Mouse (Mus musculus): ENCODE measurements around the gene Hectd4. TPM values are rescaled to one million over a fixed set of nuclear protein-coding genes. Genes with fewer than 3 reads are reported as not detected.

Hectd4 gene
- total and polyA plus RNA-seq, 3 experiments: 2.1 to 7.8 (median 6.0) TPM

DNA sequence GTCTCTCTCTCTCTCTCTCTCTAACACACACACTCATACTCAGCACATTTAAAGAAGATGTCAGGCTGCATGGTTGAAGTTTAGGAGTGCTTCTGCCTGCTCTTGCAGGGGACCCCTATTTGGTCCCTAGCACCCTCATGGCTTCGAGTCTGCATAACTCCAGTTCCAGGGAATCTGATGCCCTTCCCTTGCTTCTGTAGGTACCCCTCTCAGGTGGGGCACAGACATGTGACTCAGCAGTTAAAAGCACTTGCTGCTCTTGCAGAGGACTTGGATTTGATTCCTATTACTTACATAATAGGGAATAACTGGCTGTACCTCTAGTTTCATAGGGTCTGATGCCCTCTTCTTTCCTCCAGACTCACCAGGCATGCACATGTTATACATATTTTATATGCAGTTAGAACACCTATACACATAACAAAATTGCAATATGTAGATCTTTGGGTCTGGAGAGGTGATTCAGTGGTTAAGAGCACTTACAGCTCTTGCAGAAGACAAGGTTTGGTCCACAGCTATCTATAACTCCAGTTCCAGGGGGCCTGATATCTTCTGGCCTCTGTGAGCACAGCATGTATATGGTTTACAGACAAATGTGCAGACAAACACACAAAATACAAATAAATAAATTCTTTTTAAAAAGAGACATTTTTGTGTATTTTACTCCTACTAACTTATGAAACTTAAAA is 23.8 kb downstream of the Hectd4 start:
- TF ChIP-seq TCF12 (IDR thresholded peaks at IDR 0.05; ENCODE audit: low read depth, low read length) (no peak), E2F4 (IDR thresholded peaks at IDR 0.05; ENCODE audit: insufficient replicate concordance, low read depth, low read length) (no peak), ETS1 (conservative IDR thresholded peaks at IDR 0.05; ENCODE audit: low read depth, low read length) (no peak), ZC3H11A (IDR thresholded peaks at IDR 0.05; ENCODE audit: low read depth, low read length) (no peak), HCFC1 (IDR thresholded peaks at IDR 0.05; ENCODE audit: low read depth, low read length) (no peak), ZKSCAN1 (IDR thresholded peaks at IDR 0.05; ENCODE audit: borderline replicate concordance, low read depth, low read length) (no peak), POLR2A (IDR thresholded peaks at IDR 0.05; ENCODE audit: low read depth, low read length) (no peak), ZNF384 (IDR thresholded peaks at IDR 0.05; ENCODE audit: low read depth, low read length) (no peak)
- in situ Hi-C loops (cut with MboI; ENCODE audit: low pct_ligation_motif_present, low pct_unique_long_range_greater_than_20kb, low sequenced_read_pairs): no loop called here
- H3K4me2 ChIP-seq (ENCODE audit: insufficient read depth, low read depth, poor library complexity, severe bottlenecking): no peak overlapping the region

DNA sequence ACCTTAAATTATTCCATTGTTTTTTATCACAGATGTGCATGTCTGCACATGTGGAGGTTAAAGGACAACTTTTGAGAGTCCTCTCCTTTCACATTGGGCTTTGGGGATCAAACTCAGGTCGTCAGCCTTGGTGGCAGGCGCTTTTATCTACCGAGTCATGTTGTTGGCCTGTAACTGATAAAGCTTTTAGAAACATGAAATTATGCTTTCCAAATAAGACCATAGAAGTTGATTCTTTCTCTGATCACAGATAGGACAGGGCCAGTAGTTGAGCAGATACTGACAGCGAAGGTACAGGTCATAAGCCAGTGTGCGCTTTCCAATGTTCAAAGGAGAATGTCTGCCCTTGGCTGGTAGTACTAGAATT is 24.3 kb downstream of the Hectd4 start:
- DNase-seq (ENCODE audit: extremely low read depth): no peak
- in situ Hi-C loops (cut with MboI; ENCODE audit: low pct_ligation_motif_present, low pct_unique_long_range_greater_than_20kb, low sequenced_read_pairs): no loop called here
- H3K4me2 ChIP-seq (ENCODE audit: insufficient read depth, low read depth, poor library complexity, severe bottlenecking): no peak overlapping the region

More for the DNA sequence above, 23.8 kb downstream of the Hectd4 start:
- H3K9me3 ChIP-seq (replicated peaks; ENCODE audit: low read length): no peaks in the 10 kb centered on the region
- H3K4me1 ChIP-seq (ENCODE audit: control insufficient read depth in 1 of 2, insufficient read depth in 2 of 2): peaks cover 0 to 15% of the 10 kb centered on the region in 2 experiments; a peak in 2 of 4 replicates
- DNase-seq (ENCODE audit: extremely low read depth): no peak
- H3K27me3 ChIP-seq (replicated peaks): no peaks in the 10 kb centered on the region
- dilution Hi-C loops (cut with MboI; ENCODE audit: extremely low pct_ligation_motif_present, extremely low pct_unique_long_range_greater_than_20kb, low sequenced_read_pairs): no loop called here
- H3K27ac ChIP-seq (ENCODE audit: insufficient read depth, low read depth): no peak overlapping the region
- peaks cover 2% of the 10 kb centered on the region; the same call in 1 of the 2 replicates for H3K79me2 ChIP-seq (replicated peaks; ENCODE audit: control insufficient read depth, extremely low read depth, insufficient read depth, poor library complexity, severe bottlenecking)
- no peak overlapping the region for H3K4me3 ChIP-seq (replicated peaks in 1 of 3; ENCODE audit: low read depth in 2 of 3, low read length in 2 of 3, poor library complexity in 1 of 3)
- no peak overlapping the region for H3K9ac ChIP-seq (ENCODE audit: insufficient read depth, low read depth)
- peaks cover 0 to 10% of the 10 kb centered on the region in 2 experiments for H3K36me3 ChIP-seq (replicated peaks in 1 of 2; ENCODE audit: control insufficient read depth in 1 of 2, insufficient read depth in 1 of 2, low read length in 1 of 2)

DNA sequence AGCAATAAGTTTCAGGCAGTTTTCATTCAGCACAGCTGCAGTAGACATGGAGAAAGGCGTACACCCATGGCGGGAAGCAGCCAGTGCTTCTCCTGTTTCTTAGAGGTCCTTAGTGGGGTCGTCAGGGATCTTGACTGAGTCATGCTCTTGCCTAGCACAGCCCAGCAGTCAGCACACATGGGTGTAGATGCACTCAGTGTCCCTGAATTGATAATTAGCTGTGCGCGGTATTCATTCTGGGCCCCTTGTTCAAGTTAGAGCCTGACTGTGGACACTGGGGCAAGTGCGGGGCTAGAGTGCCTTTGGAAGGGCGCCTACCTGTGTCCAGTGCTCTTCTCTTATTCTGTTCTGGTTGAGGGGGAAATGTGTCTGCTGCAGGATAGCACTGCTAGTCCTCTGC is 25.2 kb downstream of the Hectd4 start:
- Histone ChIP-seq H3K9me3 (replicated peaks; ENCODE audit: low read length) (no peaks in the 10 kb centered on the region), H3K36me3 (replicated peaks in 1 of 2; ENCODE audit: control insufficient read depth in 1 of 2, insufficient read depth in 1 of 2, low read length in 1 of 2) (peaks cover 0 to 12% of the 10 kb centered on the region in 2 experiments), H3K4me2 (ENCODE audit: insufficient read depth, low read depth, poor library complexity, severe bottlenecking) (no peak overlapping the region), H3K27me3 (replicated peaks) (no peaks in the 10 kb centered on the region), H3K79me2 (replicated peaks; ENCODE audit: control insufficient read depth, extremely low read depth, insufficient read depth, poor library complexity, severe bottlenecking) (no peaks in the 10 kb centered on the region; the same call in 1 of the 2 replicates), H3K4me3 (replicated peaks in 1 of 3; ENCODE audit: low read depth in 2 of 3, low read length in 2 of 3, poor library complexity in 1 of 3) (no peak overlapping the region), H3K27ac (ENCODE audit: insufficient read depth, low read depth) (no peak overlapping the region), H3K4me1 (ENCODE audit: control insufficient read depth in 1 of 2, insufficient read depth in 2 of 2) (peaks cover 0 to 23% of the 10 kb centered on the region in 2 experiments; a peak in 2 of 4 replicates), H3K9ac (ENCODE audit: insufficient read depth, low read depth) (no peak overlapping the region)
- TF ChIP-seq NRF1 (IDR thresholded peaks at IDR 0.05; ENCODE audit: low read depth, low read length) (no peak), MAZ (IDR thresholded peaks at IDR 0.05; ENCODE audit: low read depth, low read length) (no peak), JUND (conservative IDR thresholded peaks at IDR 0.05; ENCODE audit: low read depth, low read length) (no peak), HCFC1 (IDR thresholded peaks at IDR 0.05; ENCODE audit: low read depth, low read length) (no peak), CTCF (conservative IDR thresholded peaks at IDR 0.05 in 1 of 2, IDR thresholded peaks at IDR 0.05 in 1 of 2; ENCODE audit: low read depth in 2 of 2, low read length in 2 of 2) (no peak), MXI1 (IDR thresholded peaks at IDR 0.05; ENCODE audit: low read depth, low read length) (no peak), SIN3A (IDR thresholded peaks at IDR 0.05; ENCODE audit: low read length) (no peak), JUN (IDR thresholded peaks at IDR 0.05; ENCODE audit: insufficient read depth, low read depth, low read length) (no peak), ZKSCAN1 (IDR thresholded peaks at IDR 0.05; ENCODE audit: borderline replicate concordance, low read depth, low read length) (no peak), MEF2A (IDR thresholded peaks at IDR 0.05; ENCODE audit: borderline replicate concordance, low read depth, low read length) (no peak)
- dilution Hi-C loops (cut with MboI; ENCODE audit: extremely low pct_ligation_motif_present, extremely low pct_unique_long_range_greater_than_20kb, low sequenced_read_pairs) (no loop called here), in situ Hi-C loops (cut with MboI; ENCODE audit: low pct_ligation_motif_present, low pct_unique_long_range_greater_than_20kb, low sequenced_read_pairs) (no loop called here)
- DNase-seq (ENCODE audit: extremely low read depth): no peak

More for the DNA sequence above, 24.3 kb downstream of the Hectd4 start:
- no peak overlapping the region for H3K4me3 ChIP-seq (replicated peaks in 1 of 3; ENCODE audit: low read depth in 2 of 3, low read length in 2 of 3, poor library complexity in 1 of 3)
- peaks cover 2% of the 10 kb centered on the region; the same call in 1 of the 2 replicates for H3K79me2 ChIP-seq (replicated peaks; ENCODE audit: control insufficient read depth, extremely low read depth, insufficient read depth, poor library complexity, severe bottlenecking)
- H3K4me1 ChIP-seq (ENCODE audit: control insufficient read depth in 1 of 2, insufficient read depth in 2 of 2): peaks cover 0 to 20% of the 10 kb centered on the region in 2 experiments; a peak in 2 of 4 replicates
- no peak overlapping the region for H3K27ac ChIP-seq (ENCODE audit: insufficient read depth, low read depth)
- no peak overlapping the region for H3K9ac ChIP-seq (ENCODE audit: insufficient read depth, low read depth)
- H3K36me3 ChIP-seq (replicated peaks in 1 of 2; ENCODE audit: control insufficient read depth in 1 of 2, insufficient read depth in 1 of 2, low read length in 1 of 2): peaks cover 0 to 12% of the 10 kb centered on the region in 2 experiments
- no peaks in the 10 kb centered on the region for H3K27me3 ChIP-seq (replicated peaks)
- no peak for TF ChIP-seq MAZ (IDR thresholded peaks at IDR 0.05; ENCODE audit: low read depth, low read length)
- no peak for TF ChIP-seq MXI1 (IDR thresholded peaks at IDR 0.05; ENCODE audit: low read depth, low read length)
- dilution Hi-C loops (cut with MboI; ENCODE audit: extremely low pct_ligation_motif_present, extremely low pct_unique_long_range_greater_than_20kb, low sequenced_read_pairs): no loop called here
- no peaks in the 10 kb centered on the region for H3K9me3 ChIP-seq (replicated peaks; ENCODE audit: low read length)
